Mouse (Mus musculus) liver, adult 2 months (tissue): Measurements from ENCODE around the gene Trim27.

ENCODE experiments used
- CTCF ChIP-seq: fragments of 200-500 bp; IDR thresholded peaks from 2 replicates; pipeline ENCODE4 v1.5.1; 2011; ENCODE audit warnings: low read depth, low read length, control low read depth
- POLR2A ChIP-seq: fragments of 200-500 bp; IDR thresholded peaks from 2 replicates; pipeline ENCODE4 v1.6.1; 2011; ENCODE audit warnings: low read length, control low read depth; ENCODE audit not compliant: insufficient read depth; ENCODE audit errors: extremely low read depth

- no peak for TF ChIP-seq CTCF
- no peak for TF ChIP-seq POLR2A
Measured at GRCm38 (mm10) chr13:21183661-21184060, 4.4 kb downstream of the Trim27 start.
